Mouse (Mus musculus): ENCODE results near the gene Rasl11b. TPM values are rescaled to one million over a fixed set of nuclear protein-coding genes. Genes with fewer than 3 reads are reported as not detected.

Rasl11b gene
- polyA plus RNA-seq, 1 experiment from 2014 or later = 96.5 TPM

DNA sequence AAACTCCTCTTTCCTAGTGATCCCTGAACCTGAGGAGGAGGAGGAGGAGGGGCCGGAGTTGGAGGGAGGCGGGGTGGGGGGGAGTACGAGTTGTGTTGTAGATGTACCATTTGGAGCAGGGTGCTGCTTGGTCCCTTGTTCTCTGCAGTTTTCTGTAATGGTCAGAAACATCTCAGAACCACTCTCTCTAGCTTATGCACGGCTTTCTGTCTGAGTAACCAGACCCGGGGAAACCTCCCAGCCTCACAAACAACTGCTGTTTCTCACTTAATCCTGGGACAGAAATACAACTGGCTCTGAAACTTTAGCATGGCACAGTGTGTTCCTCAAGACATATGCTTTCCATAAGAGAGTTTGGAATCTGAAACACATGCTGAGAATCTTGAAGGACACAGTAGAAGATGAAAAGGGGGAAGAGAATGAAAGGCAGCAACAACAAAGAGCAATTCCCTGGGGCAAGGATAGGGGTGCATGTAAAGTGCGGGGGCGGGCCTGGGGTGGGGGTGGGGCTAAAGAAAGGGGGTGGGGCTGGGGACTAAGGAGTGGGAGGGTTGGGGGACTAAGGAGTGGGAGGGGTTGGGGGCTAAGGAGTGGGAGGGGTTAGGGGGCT lies 19.5 kb downstream of the Rasl11b start:
- 0 out of 2 replicates have a peak, but pooled peaks have one; percentile 34 for ATAC-seq (replicated peaks; ENCODE audit: low FRiP score, low read depth)
- Histone ChIP-seq H3K4me1 (replicated peaks; ENCODE audit: insufficient read depth, low read length) (peaks cover 15% of the 10 kb centered on the region; the same call in 1 of the 2 replicates), H3K36me3 (ENCODE audit: insufficient read depth, low read length) (no peaks in the 10 kb centered on the region), H3K27ac (peak overlapping the region; percentile 86), H3K9me3 (replicated peaks; ENCODE audit: low read length) (no peaks in the 10 kb centered on the region), H3K4me3 (replicated peaks; ENCODE audit: low read depth, low read length) (no peak overlapping the region), H3K27me3 (ENCODE audit: insufficient read depth, low read length) (no peaks in the 10 kb centered on the region), H3K4me2 (ENCODE audit: low read length) (peak overlapping the region; percentile 15), H3K9ac (ENCODE audit: low read depth, low read length) (no peak overlapping the region)
- DNase-seq (ENCODE audit: low spot score) = no peak
- 14% methylated on average over 7 of the region's 7 CpGs for WGBS
- no peak for TF ChIP-seq CTCF (IDR thresholded peaks at IDR 0.05; ENCODE audit: low read depth)

DNA sequence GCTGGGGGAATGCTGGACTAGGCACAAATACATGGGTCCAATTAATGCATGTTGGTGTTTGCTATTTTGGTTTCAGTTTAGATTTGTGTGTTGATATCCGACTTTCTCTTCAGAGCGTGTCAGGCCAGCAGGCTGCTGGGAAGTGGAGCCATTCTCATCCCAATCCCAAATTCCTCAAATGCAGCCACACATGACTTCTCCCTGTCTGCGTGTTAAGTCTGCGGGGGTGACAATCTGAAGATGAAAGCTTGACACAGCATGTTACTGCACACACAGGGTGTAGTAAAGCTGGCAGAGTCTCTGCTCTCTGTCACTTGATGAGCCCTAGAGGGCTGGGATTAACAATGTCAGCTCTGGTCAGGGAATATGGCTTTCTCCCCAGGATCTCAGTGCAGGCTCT lies 20.0 kb downstream of the Rasl11b start:
- Histone ChIP-seq H3K36me3 (ENCODE audit: insufficient read depth, low read length) (no peaks in the 10 kb centered on the region), H3K27ac (peak overlapping the region; percentile 86), H3K4me3 (replicated peaks; ENCODE audit: low read depth, low read length) (no peak overlapping the region), H3K9me3 (replicated peaks; ENCODE audit: low read length) (no peaks in the 10 kb centered on the region), H3K4me2 (ENCODE audit: low read length) (peak overlapping the region; percentile 14; the same call in 1 of the 2 replicates), H3K4me1 (replicated peaks; ENCODE audit: insufficient read depth, low read length) (peaks cover 15% of the 10 kb centered on the region; the same call in 1 of the 2 replicates), H3K27me3 (ENCODE audit: insufficient read depth, low read length) (no peaks in the 10 kb centered on the region), H3K9ac (ENCODE audit: low read depth, low read length) (no peak overlapping the region)
- DNase-seq (ENCODE audit: low spot score) (no peak), ATAC-seq (replicated peaks; ENCODE audit: low FRiP score, low read depth) (peak; percentile 57; the same call in 1 of the 2 replicates)
- WGBS = 16% methylated on average over 4 of the region's 4 CpGs
- no peak for TF ChIP-seq CTCF (IDR thresholded peaks at IDR 0.05; ENCODE audit: low read depth)

DNA sequence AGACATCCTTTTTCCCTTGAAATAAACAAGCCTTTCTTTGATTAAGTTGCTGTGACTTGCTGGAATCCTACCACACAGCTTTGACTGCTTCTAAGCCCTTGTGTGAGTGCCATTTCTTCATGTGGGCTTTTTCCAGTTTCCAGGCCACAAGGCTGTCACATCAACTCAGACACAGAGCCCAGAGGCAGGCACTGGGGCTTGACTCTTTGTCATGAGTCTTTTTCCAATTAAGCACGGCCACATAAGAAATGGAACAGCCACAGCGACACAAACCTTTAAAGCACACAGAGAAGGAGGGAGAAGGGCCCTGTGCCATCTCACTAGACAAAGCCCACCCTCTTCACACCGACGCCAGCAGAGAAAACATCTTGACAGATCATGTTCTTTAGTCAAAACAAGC lies 23.4 kb downstream of the Rasl11b start:
- ATAC-seq (replicated peaks; ENCODE audit: low FRiP score, low read depth) (no peak), DNase-seq (ENCODE audit: low spot score) (no peak)
- H3K36me3 ChIP-seq (ENCODE audit: insufficient read depth, low read length) = no peaks in the 10 kb centered on the region
- no peaks in the 10 kb centered on the region for H3K9me3 ChIP-seq (replicated peaks; ENCODE audit: low read length)
- peaks cover 15% of the 10 kb centered on the region; the same call in 1 of the 2 replicates for H3K4me1 ChIP-seq (replicated peaks; ENCODE audit: insufficient read depth, low read length)
- no peak overlapping the region for H3K9ac ChIP-seq (ENCODE audit: low read depth, low read length)
- no peak for TF ChIP-seq CTCF (IDR thresholded peaks at IDR 0.05; ENCODE audit: low read depth)
- no peak overlapping the region for H3K27ac ChIP-seq
- WGBS = 50% methylated on average over 4 of the region's 4 CpGs
- H3K27me3 ChIP-seq (ENCODE audit: insufficient read depth, low read length) = no peaks in the 10 kb centered on the region
- no peak overlapping the region for H3K4me3 ChIP-seq (replicated peaks; ENCODE audit: low read depth, low read length)
- no peak overlapping the region for H3K4me2 ChIP-seq (ENCODE audit: low read length)

DNA sequence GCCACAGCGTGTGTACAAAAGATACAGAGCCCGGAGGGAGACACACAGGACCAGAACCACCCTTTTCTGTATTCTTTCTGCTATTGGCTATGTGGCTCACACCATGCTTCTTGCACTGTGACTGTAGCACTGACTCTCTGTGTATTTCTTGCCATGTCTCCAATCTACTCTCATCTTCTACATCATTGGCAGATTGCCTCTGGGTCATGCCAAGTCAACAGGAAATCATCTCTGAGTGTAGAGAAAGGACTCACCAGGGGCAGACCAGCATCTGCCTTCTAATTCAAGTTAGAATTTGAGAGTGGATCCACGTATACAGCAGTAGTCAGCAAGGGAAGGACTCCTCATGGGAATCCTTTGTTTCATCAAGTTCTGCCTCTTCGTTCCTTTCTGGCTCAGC lies 27.5 kb downstream of the Rasl11b start:
- H3K4me3 ChIP-seq (replicated peaks; ENCODE audit: low read depth, low read length) = no peak overlapping the region
- TF ChIP-seq CTCF (IDR thresholded peaks at IDR 0.05; ENCODE audit: low read depth) = no peak

DNA sequence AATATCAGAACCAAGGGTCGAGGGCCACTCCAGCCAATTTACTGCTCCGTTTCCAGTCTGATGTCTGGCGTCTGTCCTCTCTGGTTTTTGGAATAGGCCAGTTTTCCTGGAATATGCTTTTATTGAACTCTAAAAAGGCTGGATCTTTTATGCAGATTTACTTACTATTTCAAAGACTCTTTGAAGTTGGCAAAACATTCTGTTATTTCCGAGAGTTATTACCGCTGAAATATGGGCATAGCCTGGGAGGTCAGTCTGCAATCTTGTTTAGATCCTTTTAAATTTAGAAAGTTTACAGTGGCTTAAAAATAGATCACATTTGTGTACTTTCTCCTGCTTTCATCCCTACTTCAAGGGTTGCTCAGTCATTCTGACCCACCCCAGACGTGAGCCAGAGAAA lies 29.4 kb downstream of the Rasl11b start:
- peaks cover 10% of the 10 kb centered on the region for H3K4me1 ChIP-seq (replicated peaks; ENCODE audit: insufficient read depth, low read length)
- WGBS = 71% methylated on average over 6 of the region's 6 CpGs
- no peak overlapping the region for H3K4me2 ChIP-seq (ENCODE audit: low read length)
- H3K27me3 ChIP-seq (ENCODE audit: insufficient read depth, low read length) = no peaks in the 10 kb centered on the region
- TF ChIP-seq CTCF (IDR thresholded peaks at IDR 0.05; ENCODE audit: low read depth) = no peak
- no peak overlapping the region for H3K4me3 ChIP-seq (replicated peaks; ENCODE audit: low read depth, low read length)
- DNase-seq (ENCODE audit: low spot score) (peak; percentile 50), ATAC-seq (replicated peaks; ENCODE audit: low FRiP score, low read depth) (no peak)
- 0 out of 2 replicates have a peak overlapping the region, but pooled peaks have one; percentile 44 for H3K27ac ChIP-seq
- no peak overlapping the region for H3K9ac ChIP-seq (ENCODE audit: low read depth, low read length)
- no peaks in the 10 kb centered on the region for H3K9me3 ChIP-seq (replicated peaks; ENCODE audit: low read length)
- no peaks in the 10 kb centered on the region for H3K36me3 ChIP-seq (ENCODE audit: insufficient read depth, low read length)

More for the DNA sequence above, 27.5 kb downstream of the Rasl11b start:
- no peaks in the 10 kb centered on the region for H3K9me3 ChIP-seq (replicated peaks; ENCODE audit: low read length)
- H3K9ac ChIP-seq (ENCODE audit: low read depth, low read length) = no peak overlapping the region
- no peak overlapping the region for H3K27ac ChIP-seq
- H3K36me3 ChIP-seq (ENCODE audit: insufficient read depth, low read length) = no peaks in the 10 kb centered on the region
- H3K4me1 ChIP-seq (replicated peaks; ENCODE audit: insufficient read depth, low read length) = peaks cover 6% of the 10 kb centered on the region; the same call in 1 of the 2 replicates
- no peak for ATAC-seq (replicated peaks; ENCODE audit: low FRiP score, low read depth)
- no peaks in the 10 kb centered on the region for H3K27me3 ChIP-seq (ENCODE audit: insufficient read depth, low read length)
- DNase-seq (ENCODE audit: low spot score) = no peak
- 84% methylated on average over 4 of the region's 4 CpGs for WGBS
- H3K4me2 ChIP-seq (ENCODE audit: low read length) = no peak overlapping the region

DNA sequence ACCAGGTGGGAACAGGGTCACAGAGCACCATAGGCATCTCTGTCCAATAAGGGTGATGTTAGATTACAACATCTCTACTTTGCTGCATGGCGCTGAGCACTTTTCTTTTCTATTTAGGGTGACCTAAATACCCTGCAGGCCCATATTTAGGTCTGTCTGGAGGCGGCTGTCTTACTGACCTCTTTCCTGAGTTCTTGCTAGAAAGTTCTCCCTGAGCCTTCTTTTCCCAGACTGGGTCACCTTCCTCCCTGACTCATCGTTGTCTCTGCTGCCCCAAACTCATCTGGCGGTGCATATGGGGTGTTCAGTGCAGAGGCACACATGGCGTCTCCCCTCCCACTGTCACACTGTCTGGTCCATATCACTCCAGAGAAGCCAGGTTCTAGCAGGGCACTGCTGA lies 31.1 kb downstream of the Rasl11b start:
- Histone ChIP-seq H3K9me3 (replicated peaks; ENCODE audit: low read length) (no peaks in the 10 kb centered on the region), H3K4me2 (ENCODE audit: low read length) (no peak overlapping the region), H3K36me3 (ENCODE audit: insufficient read depth, low read length) (no peaks in the 10 kb centered on the region), H3K4me1 (replicated peaks; ENCODE audit: insufficient read depth, low read length) (peaks cover 10% of the 10 kb centered on the region), H3K27me3 (ENCODE audit: insufficient read depth, low read length) (no peaks in the 10 kb centered on the region), H3K4me3 (replicated peaks; ENCODE audit: low read depth, low read length) (no peak overlapping the region), H3K27ac (no peak overlapping the region), H3K9ac (ENCODE audit: low read depth, low read length) (no peak overlapping the region)
- no peak for DNase-seq (ENCODE audit: low spot score)
- TF ChIP-seq CTCF (IDR thresholded peaks at IDR 0.05; ENCODE audit: low read depth) = no peak
- 92% methylated on average over 5 of the region's 5 CpGs for WGBS
- ATAC-seq (replicated peaks; ENCODE audit: low FRiP score, low read depth) = no peak
